Mouse (Mus musculus) C2C12 (cell line): ENCODE data around the gene Wwc1. TPM values are rescaled to one million over a fixed set of nuclear protein-coding genes. Genes with fewer than 3 reads are reported as not detected.

Source experiments
- H3K27me3 ChIP-seq: one replicate; pipeline ENCODE4 v1.6.1; 2011; ENCODE audit not compliant: control insufficient read depth, insufficient read depth, insufficient read length
- H3K36me3 ChIP-seq: one replicate; pipeline ENCODE4 v1.6.1; 2011; ENCODE audit not compliant: control insufficient read depth, insufficient read depth
- H3K4me3 ChIP-seq: one replicate; pipeline ENCODE4 v1.5.1; 2011; ENCODE audit warnings: mild to moderate bottlenecking, control low read depth; ENCODE audit not compliant: poor library complexity, insufficient read depth, severe bottlenecking
- H3K79me2 ChIP-seq: one replicate; pipeline ENCODE4 v1.6.1; 2011; ENCODE audit not compliant: control insufficient read depth, insufficient read depth
- H3K79me3 ChIP-seq: one replicate; pipeline ENCODE4 v1.6.1; 2011; ENCODE audit warnings: low read depth, control low read depth
- H3ac ChIP-seq: one replicate; pipeline ENCODE3; 2011; ENCODE audit warnings: low read depth; ENCODE audit not compliant: control insufficient read depth, insufficient read length
- CEBPB ChIP-seq: IDR thresholded peaks from one replicate; pipeline ENCODE4 v1.6.1; 2011; ENCODE audit warnings: low read depth, mild to moderate bottlenecking, control low read depth, moderate library complexity
- CTCF ChIP-seq: IDR thresholded peaks from one replicate; pipeline ENCODE4 v1.5.1; 2011; ENCODE audit not compliant: control insufficient read depth, insufficient read depth, insufficient read length
- FOSL1 ChIP-seq: IDR thresholded peaks from one replicate; pipeline ENCODE4 v1.8.0; 2011; ENCODE audit warnings: mild to moderate bottlenecking, low read length; ENCODE audit not compliant: poor library complexity, insufficient read depth, severe bottlenecking
- MAX ChIP-seq: IDR thresholded peaks from one replicate; pipeline ENCODE4 v1.6.1; 2011; ENCODE audit warnings: mild to moderate bottlenecking, control low read depth
- MYOD1 ChIP-seq: IDR thresholded peaks from one replicate; pipeline ENCODE4 v1.6.1; 2011; ENCODE audit warnings: low read depth; ENCODE audit not compliant: control insufficient read depth, insufficient read length
- MYOG ChIP-seq: IDR thresholded peaks from one replicate; pipeline ENCODE4 v1.6.1; 2011; ENCODE audit not compliant: control insufficient read depth, insufficient read length; ENCODE audit errors: extremely low read depth
- USF1 ChIP-seq: IDR thresholded peaks from one replicate; pipeline ENCODE4 v1.6.1; 2011; ENCODE audit warnings: low read depth, mild to moderate bottlenecking, control low read depth, moderate library complexity
- polyA plus RNA-seq: library from polyadenylated mRNA; unstranded; fragments of >200 nt; fragmentation: generic; extraction: Trizol; gene quantifications from one replicate; pipeline ENCODE4 v1.2.1, GENCODE M21; 2012; ENCODE audit warnings: missing spikeins

Gene Wwc1
- polyA plus RNA-seq, 1 experiment = 4.6 TPM

DNA sequence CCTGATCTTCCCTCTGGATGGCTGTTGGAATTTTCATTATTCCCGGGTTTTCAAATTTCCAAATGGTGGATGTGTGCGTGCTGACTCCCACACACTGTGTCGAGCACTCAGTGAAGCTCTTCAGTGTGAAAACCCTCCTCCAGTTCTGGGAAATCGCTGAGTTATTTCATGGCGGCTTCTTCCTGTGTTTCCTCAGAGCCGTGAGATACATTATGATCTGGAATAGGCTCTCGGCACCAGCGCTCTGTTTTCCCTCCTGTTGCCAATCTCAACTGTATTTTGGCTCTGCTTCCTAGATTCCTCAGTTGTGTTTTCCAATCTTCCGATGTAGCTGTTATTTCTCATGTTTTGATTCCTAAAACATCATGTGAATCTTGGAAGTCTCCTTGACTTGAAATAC, 77.2 kb downstream of the Wwc1 start:
- H3K79me3 ChIP-seq = no peaks in the 10 kb centered on the region
- no peaks in the 10 kb centered on the region for H3K79me2 ChIP-seq
- no peak for TF ChIP-seq FOSL1
- TF ChIP-seq USF1 = no peak
- TF ChIP-seq CTCF = no peak
- TF ChIP-seq MAX = no peak
- no peak for TF ChIP-seq CEBPB

DNA sequence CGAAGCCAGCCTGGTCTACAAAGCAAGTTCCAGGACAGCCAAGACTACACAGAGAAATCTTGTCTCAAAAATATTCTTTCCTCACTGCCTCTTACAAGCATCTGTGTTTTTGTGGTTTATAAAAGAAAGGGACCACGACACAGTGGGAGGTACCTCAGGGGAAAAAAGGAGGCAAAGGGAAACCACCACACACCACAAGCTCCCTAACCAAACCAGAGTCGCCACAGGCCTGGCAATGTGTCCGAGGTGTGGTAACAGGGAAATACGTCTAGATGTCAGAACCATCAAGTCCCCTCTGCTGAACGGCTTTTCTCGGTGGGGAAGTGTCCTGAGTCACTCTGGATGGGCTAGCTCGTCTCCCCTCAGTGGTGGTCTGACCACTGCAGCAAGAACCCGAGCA, 80.4 kb downstream of the Wwc1 start:
- Histone ChIP-seq H3ac (no peak overlapping the region), H3K79me2 (no peaks in the 10 kb centered on the region)

More for the DNA sequence above, 77.2 kb downstream of the Wwc1 start:
- Histone ChIP-seq H3K27me3 (no peaks in the 10 kb centered on the region), H3K36me3 (no peaks in the 10 kb centered on the region), H3K4me3 (no peak overlapping the region), H3ac (no peak overlapping the region)

DNA sequence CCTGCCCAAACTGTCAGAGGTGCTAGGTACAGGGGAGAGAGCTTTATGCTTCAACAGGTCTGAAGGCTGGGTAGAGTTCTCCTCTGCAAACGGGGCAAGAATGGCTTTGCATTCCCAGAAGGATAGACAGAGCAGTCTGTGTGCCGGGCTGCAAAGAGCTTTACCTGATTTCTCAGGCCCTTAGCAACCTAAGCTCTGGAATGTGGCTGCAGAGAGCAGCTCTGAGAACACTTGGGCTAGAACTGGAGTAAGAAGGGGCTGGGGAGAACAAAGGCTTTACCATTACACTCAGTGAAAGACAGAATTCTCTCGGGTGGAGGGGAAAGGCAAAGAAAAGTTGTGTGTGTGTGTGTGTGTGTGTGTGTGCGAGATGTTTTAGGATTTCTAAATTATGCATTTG, 86.9 kb downstream of the Wwc1 start:
- peaks cover 10% of the 10 kb centered on the region for H3K36me3 ChIP-seq
- no peak overlapping the region for H3K4me3 ChIP-seq
- H3K79me3 ChIP-seq = no peaks in the 10 kb centered on the region
- no peak overlapping the region for H3ac ChIP-seq
- H3K79me2 ChIP-seq = no peaks in the 10 kb centered on the region
- TF ChIP-seq MYOD1 (no peak), MYOG (no peak), MAX (no peak), FOSL1 (no peak), CEBPB (no peak), CTCF (no peak)
- H3K27me3 ChIP-seq = no peaks in the 10 kb centered on the region

More for the DNA sequence above, 80.4 kb downstream of the Wwc1 start:
- H3K27me3 ChIP-seq = no peaks in the 10 kb centered on the region
- TF ChIP-seq CTCF (no peak), MYOD1 (no peak), FOSL1 (no peak), USF1 (no peak), MAX (no peak), MYOG (no peak), CEBPB (no peak)
- H3K4me3 ChIP-seq = no peak overlapping the region
- no peaks in the 10 kb centered on the region for H3K79me3 ChIP-seq
- peaks cover 8% of the 10 kb centered on the region for H3K36me3 ChIP-seq

DNA sequence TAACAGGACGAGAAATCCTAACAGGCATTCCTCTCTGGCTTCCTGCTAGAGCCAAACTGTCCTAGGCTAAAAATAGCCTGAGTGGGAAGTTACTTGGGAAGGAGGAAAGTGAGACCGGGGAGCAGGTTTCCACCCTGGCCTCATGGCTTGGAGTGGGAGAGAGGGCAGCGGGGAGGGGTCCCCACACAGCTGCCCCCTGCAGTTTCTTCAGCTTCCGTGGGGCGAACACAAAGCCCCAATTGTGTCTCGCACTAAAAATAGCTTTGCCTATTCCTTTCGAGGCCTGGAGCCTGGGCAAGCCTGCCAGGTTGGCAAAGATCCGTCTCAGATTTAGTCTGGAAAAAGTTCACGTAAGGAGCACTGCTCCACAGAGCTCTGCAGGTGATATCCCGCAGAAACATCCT, 87.3 kb downstream of the Wwc1 start:
- TF ChIP-seq MYOD1 (no peak), FOSL1 (no peak), MYOG (no peak), CEBPB (no peak), USF1 (no peak), MAX (no peak), CTCF (no peak)
- no peak overlapping the region for H3ac ChIP-seq
- no peaks in the 10 kb centered on the region for H3K27me3 ChIP-seq
- H3K36me3 ChIP-seq = peaks cover 14% of the 10 kb centered on the region
- no peaks in the 10 kb centered on the region for H3K79me3 ChIP-seq
- H3K4me3 ChIP-seq = no peak overlapping the region
- H3K79me2 ChIP-seq = no peaks in the 10 kb centered on the region

DNA sequence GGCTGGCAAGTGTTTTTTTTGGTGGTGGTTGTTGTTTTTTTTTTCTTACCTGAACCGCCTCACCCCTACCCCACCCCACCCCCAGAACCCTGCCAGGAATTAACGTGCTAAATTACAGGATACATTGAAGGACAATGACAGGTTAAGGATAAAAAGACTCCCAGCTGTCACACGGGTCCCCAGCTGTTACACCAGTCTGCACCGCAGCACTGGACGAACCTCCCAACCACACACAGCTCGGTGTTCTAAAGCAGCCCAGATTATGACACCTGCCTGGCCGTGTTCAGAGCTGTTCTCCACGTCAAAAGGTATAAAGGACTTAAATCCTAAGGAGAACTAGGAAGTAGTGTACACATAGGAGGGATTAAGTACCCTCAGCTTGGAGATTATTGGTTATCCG, 88.0 kb downstream of the Wwc1 start:
- Histone ChIP-seq H3K79me3 (no peaks in the 10 kb centered on the region), H3K4me3 (no peak overlapping the region), H3ac (no peak overlapping the region), H3K27me3 (no peaks in the 10 kb centered on the region), H3K36me3 (peaks cover 12% of the 10 kb centered on the region), H3K79me2 (no peaks in the 10 kb centered on the region)
- no peak for TF ChIP-seq MAX
- no peak for TF ChIP-seq CEBPB
- no peak for TF ChIP-seq USF1
- no peak for TF ChIP-seq MYOD1

DNA sequence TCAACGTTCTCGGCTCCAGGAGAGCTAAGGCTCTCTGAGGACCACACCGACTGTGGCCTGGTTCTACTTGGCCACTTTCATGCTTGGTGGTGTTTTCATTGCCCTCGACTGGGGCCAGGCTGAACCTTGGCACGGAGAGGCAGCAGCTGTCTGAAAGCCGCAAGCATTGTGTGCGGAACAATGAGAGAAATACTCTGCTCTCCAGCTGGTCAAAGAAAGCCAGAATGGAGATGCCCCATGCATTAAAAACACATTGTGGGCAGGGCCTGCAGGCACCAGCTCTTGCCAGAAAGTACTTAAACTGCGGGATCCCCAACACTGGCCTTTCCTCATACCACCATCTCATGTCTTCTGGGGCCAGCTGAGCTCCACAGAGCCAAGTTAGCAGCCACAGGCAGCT, 91.5 kb downstream of the Wwc1 start:
- no peak overlapping the region for H3ac ChIP-seq
- H3K4me3 ChIP-seq = no peak overlapping the region
- no peaks in the 10 kb centered on the region for H3K79me2 ChIP-seq
- peaks cover 7% of the 10 kb centered on the region for H3K36me3 ChIP-seq
- TF ChIP-seq MYOD1 = no peak
- no peak for TF ChIP-seq MYOG
- no peak for TF ChIP-seq USF1
- no peak for TF ChIP-seq MAX
- TF ChIP-seq CTCF = no peak
- TF ChIP-seq CEBPB = no peak
- TF ChIP-seq FOSL1 = no peak
- H3K79me3 ChIP-seq = no peaks in the 10 kb centered on the region
- H3K27me3 ChIP-seq = no peaks in the 10 kb centered on the region
